Mouse (Mus musculus): ENCODE measurements at regions not wholly inside any gene's neighbourhood (a gene's known extent, or its start where the extent isn't known, plus 50 kb on each side); places are given as distances from the start of the nearest gene placed in this dataset.

DNA sequence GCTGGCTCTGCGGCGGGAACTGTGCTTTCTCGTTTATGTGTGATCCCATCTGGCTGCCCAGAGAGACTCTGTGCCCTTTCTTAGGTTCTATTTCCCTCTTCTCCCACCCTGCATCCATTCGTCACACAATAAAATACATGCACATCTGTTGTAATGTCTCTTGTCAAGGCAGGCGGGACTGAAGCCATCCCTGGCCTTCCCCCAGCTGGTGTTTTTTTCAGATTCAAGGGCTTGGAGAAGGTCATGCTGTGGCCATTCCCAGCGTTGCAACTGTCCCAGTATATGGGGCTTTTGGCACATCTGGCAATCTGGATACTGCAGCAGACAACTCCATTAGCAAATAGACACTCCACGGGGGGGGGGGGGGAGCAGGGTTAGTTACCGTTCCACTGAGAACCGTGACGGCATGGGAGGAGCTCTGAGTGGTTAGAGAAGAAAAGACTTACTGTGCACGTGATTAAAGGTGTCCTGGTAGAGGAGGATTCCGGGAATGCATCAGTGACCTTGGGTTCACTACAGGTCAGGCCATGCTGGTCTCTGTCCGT lies 200.7 kb upstream of the Eif4g2 start:
- H3K4me1 ChIP-seq (ENCODE audit: insufficient read depth, low read length) = no peaks in the 10 kb centered on the region
- H3K9me3 ChIP-seq (ENCODE audit: low read length) = no peaks in the 10 kb centered on the region
- no peak for TF ChIP-seq CTCF (IDR thresholded peaks at IDR 0.05)
- H3K27ac ChIP-seq (ENCODE audit: low read depth, low read length) = no peak overlapping the region
- no peaks in the 10 kb centered on the region for H3K27me3 ChIP-seq (ENCODE audit: insufficient read depth, low read length)
- H3K4me3 ChIP-seq (ENCODE audit: low read depth, low read length) = no peak overlapping the region
- H3K4me2 ChIP-seq (ENCODE audit: low read depth, low read length, poor library complexity, severe bottlenecking) = no peak overlapping the region
- no peak for DNase-seq (ENCODE audit: low spot score)
- H3K9ac ChIP-seq (replicated peaks; ENCODE audit: low read length, poor library complexity, severe bottlenecking) = no peak overlapping the region
- ATAC-seq (ENCODE audit: low FRiP score) = no peak
- 38% methylated on average over 12 of the region's 13 CpGs for WGBS
- no peaks in the 10 kb centered on the region for H3K36me3 ChIP-seq (ENCODE audit: insufficient read depth, low read length)

DNA sequence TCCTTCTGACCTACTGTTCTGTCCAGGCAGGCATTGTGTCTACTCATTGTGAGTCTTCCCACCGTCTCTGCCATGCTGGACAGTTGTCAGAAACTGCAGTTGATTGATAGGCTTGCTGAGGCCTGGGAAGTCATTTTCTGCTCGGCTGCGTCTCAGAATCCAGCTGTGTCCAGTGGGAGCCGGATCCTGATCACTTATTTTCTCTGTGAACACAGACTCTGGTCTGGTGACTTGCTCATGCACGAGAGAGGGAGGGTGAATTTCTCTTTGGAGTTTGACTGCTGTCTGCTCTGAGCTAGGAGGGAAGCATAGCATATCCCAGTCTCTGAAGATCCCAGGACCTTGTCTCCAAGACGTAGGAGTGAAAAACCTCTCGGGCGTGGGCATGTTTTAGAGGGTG lies 199.5 kb upstream of the Eif4g2 start:
- Histone ChIP-seq H3K27ac (ENCODE audit: low read depth, low read length) (no peak overlapping the region), H3K9ac (replicated peaks; ENCODE audit: low read length, poor library complexity, severe bottlenecking) (no peak overlapping the region), H3K4me1 (ENCODE audit: insufficient read depth, low read length) (no peaks in the 10 kb centered on the region), H3K4me2 (ENCODE audit: low read depth, low read length, poor library complexity, severe bottlenecking) (no peak overlapping the region), H3K4me3 (ENCODE audit: low read depth, low read length) (no peak overlapping the region), H3K36me3 (ENCODE audit: insufficient read depth, low read length) (no peaks in the 10 kb centered on the region), H3K27me3 (ENCODE audit: insufficient read depth, low read length) (no peaks in the 10 kb centered on the region), H3K9me3 (ENCODE audit: low read length) (no peaks in the 10 kb centered on the region)
- no peak for TF ChIP-seq CTCF (IDR thresholded peaks at IDR 0.05)
- DNase-seq (ENCODE audit: low spot score) (no peak), ATAC-seq (ENCODE audit: low FRiP score) (no peak)
- 71% methylated on average over 8 of the region's 8 CpGs for WGBS

DNA sequence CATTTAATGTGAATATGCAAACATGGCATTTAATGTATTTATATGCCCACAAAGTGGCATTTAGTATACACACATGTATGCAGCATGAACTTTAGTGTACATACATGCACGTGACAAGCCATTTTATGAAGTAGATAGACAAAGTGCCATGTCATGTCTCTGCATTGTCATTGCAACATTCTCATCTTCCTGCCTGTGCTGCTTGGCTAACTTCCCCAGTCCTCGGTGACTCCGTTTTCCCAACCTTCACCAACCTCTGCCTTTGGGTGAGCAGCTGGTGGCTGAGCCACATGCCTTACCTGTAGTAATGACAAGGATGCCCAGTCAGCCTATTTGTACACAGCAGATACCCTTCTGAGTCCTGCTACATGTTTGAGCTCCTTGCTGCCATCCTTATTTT lies 194.9 kb upstream of the Eif4g2 start:
- DNase-seq (ENCODE audit: low spot score) = no peak
- 88% methylated on average over 3 of the region's 3 CpGs for WGBS
- no peaks in the 10 kb centered on the region for H3K9me3 ChIP-seq (ENCODE audit: low read length)
- no peak overlapping the region for H3K27ac ChIP-seq (ENCODE audit: low read depth, low read length)
- no peak overlapping the region for H3K4me3 ChIP-seq (ENCODE audit: low read depth, low read length)
- no peaks in the 10 kb centered on the region for H3K27me3 ChIP-seq (ENCODE audit: insufficient read depth, low read length)
- no peak overlapping the region for H3K9ac ChIP-seq (replicated peaks; ENCODE audit: low read length, poor library complexity, severe bottlenecking)
- H3K36me3 ChIP-seq (ENCODE audit: insufficient read depth, low read length) = no peaks in the 10 kb centered on the region
- ATAC-seq (ENCODE audit: low FRiP score) = no peak
- H3K4me1 ChIP-seq (ENCODE audit: insufficient read depth, low read length) = no peaks in the 10 kb centered on the region
- TF ChIP-seq CTCF (IDR thresholded peaks at IDR 0.05) = no peak
- H3K4me2 ChIP-seq (ENCODE audit: low read depth, low read length, poor library complexity, severe bottlenecking) = no peak overlapping the region

DNA sequence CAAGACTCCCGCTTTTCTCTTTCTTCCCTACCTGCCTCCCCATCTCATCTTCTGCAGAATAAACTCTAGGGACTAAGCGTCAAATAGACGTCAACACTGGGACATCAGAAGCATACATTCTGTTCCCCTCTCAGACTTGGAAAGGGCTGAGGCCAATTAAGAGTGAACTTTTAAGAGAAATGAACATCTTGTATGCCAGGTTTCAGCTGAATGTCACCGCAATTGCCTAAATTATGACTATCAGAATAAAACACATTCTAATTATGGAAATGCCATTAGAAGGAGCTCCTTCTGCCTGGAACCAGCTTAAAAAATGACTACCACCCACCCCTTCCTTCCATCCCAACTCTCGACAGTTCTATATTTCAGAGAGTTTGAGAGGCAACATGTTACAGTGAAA lies 191.0 kb upstream of the Eif4g2 start:
- Histone ChIP-seq H3K27me3 (ENCODE audit: insufficient read depth, low read length) (no peaks in the 10 kb centered on the region), H3K9me3 (ENCODE audit: low read length) (no peaks in the 10 kb centered on the region), H3K9ac (replicated peaks; ENCODE audit: low read length, poor library complexity, severe bottlenecking) (no peak overlapping the region), H3K36me3 (ENCODE audit: insufficient read depth, low read length) (no peaks in the 10 kb centered on the region), H3K4me2 (ENCODE audit: low read depth, low read length, poor library complexity, severe bottlenecking) (no peak overlapping the region), H3K4me1 (ENCODE audit: insufficient read depth, low read length) (no peaks in the 10 kb centered on the region), H3K4me3 (ENCODE audit: low read depth, low read length) (no peak overlapping the region), H3K27ac (ENCODE audit: low read depth, low read length) (no peak overlapping the region)
- no peak for ATAC-seq (ENCODE audit: low FRiP score)
- no peak for DNase-seq (ENCODE audit: low spot score)
- TF ChIP-seq CTCF (IDR thresholded peaks at IDR 0.05) = no peak
- 90% methylated on average over 5 of the region's 5 CpGs for WGBS

DNA sequence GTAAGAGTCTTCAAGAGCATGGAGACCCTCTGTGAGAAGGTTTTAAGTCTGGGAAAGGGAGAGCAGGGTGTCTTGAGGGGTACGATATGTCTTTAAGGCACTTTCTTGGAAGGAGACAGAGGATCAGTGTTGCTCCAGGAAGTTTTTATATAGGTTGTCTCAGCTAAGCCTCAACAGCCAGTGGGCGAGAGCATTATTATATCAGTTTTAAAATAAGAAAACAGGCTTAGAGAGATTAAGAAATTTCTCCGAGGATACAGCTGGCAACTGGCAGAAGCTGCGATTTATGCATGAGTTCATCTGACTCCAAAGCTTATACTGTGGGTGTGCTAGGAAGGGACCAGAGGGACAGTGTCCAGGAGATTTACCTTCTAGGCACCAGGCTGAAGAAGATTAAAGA lies 188.0 kb upstream of the Eif4g2 start:
- Histone ChIP-seq H3K36me3 (ENCODE audit: insufficient read depth, low read length) (no peaks in the 10 kb centered on the region), H3K27ac (ENCODE audit: low read depth, low read length) (no peak overlapping the region), H3K27me3 (ENCODE audit: insufficient read depth, low read length) (no peaks in the 10 kb centered on the region), H3K9me3 (ENCODE audit: low read length) (no peaks in the 10 kb centered on the region), H3K4me2 (ENCODE audit: low read depth, low read length, poor library complexity, severe bottlenecking) (no peak overlapping the region), H3K4me1 (ENCODE audit: insufficient read depth, low read length) (no peaks in the 10 kb centered on the region), H3K9ac (replicated peaks; ENCODE audit: low read length, poor library complexity, severe bottlenecking) (no peak overlapping the region), H3K4me3 (ENCODE audit: low read depth, low read length) (no peak overlapping the region)
- WGBS = 50% methylated on average over 4 of the region's 4 CpGs
- ATAC-seq (ENCODE audit: low FRiP score) (no peak), DNase-seq (ENCODE audit: low spot score) (no peak)
- TF ChIP-seq CTCF (IDR thresholded peaks at IDR 0.05) = no peak

DNA sequence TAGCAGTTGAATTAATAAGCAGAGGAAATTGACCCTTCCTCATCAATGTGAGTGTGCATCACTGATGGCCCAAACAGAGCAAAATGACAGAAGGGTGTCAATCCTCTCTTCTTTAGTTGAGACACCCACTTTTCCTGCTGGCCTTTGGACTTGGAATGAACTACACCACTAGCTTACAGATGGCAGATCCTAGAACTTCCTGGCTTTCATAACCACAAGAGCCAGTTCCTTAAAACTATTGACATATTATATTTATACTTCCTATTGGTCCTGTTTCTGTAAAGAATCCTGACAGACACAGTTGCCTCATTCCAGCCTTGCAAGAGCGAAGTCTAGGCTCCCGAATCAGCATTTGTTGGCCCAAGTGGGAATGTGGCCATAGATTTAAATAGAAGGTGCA lies 185.4 kb upstream of the Eif4g2 start:
- Histone ChIP-seq H3K27me3 (ENCODE audit: insufficient read depth, low read length) (no peaks in the 10 kb centered on the region), H3K4me2 (ENCODE audit: low read depth, low read length, poor library complexity, severe bottlenecking) (no peak overlapping the region), H3K27ac (ENCODE audit: low read depth, low read length) (no peak overlapping the region), H3K36me3 (ENCODE audit: insufficient read depth, low read length) (no peaks in the 10 kb centered on the region), H3K9me3 (ENCODE audit: low read length) (no peaks in the 10 kb centered on the region), H3K4me3 (ENCODE audit: low read depth, low read length) (no peak overlapping the region), H3K9ac (replicated peaks; ENCODE audit: low read length, poor library complexity, severe bottlenecking) (no peak overlapping the region), H3K4me1 (ENCODE audit: insufficient read depth, low read length) (no peaks in the 10 kb centered on the region)
- no peak for TF ChIP-seq CTCF (IDR thresholded peaks at IDR 0.05)
- ATAC-seq (ENCODE audit: low FRiP score) = no peak
- no peak for DNase-seq (ENCODE audit: low spot score)
- 98% methylated on average over 2 of the region's 2 CpGs for WGBS
